Mouse (Mus musculus): ENCODE results near the gene Mapkbp1. TPM values are rescaled to one million over a fixed set of nuclear protein-coding genes. Genes with fewer than 3 reads are reported as not detected.
A peak's percentile ranks its signal among the peaks of the same experiment; 100 is the strongest.

The Mapkbp1 gene
- polyA plus RNA-seq, 1 experiment from 2014 or later = 3.0 TPM

DNA sequence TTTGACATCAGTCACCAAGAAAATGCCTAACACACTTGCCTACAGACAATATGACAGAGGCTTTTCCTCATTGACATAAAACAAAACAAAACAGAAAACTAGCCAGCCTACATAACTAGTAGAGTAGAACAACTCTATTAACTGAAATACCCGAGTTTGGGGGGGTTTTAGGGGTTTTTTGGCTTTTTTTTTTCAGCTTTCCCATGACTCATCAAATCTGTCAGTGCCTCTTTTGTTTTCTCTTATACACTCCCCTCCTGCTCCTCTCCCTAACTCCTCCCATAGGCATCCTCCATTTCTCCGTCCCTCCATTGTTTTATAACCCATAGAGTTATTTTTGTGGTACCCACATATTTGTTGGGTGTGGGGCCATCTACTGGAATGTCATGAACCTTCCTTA is 21.0 kb downstream of the Mapkbp1 start:
- peaks cover 20% of the 10 kb centered on the region for H3K4me1 ChIP-seq
- no peak for ATAC-seq (ENCODE audit: borderline replicate concordance, extremely low read depth, low FRiP score, low TSS enrichment)
- no peaks in the 10 kb centered on the region; the same call in 1 of the 2 replicates for H3K36me3 ChIP-seq
- no peak overlapping the region for H3K27ac ChIP-seq
- H3K27me3 ChIP-seq = no peaks in the 10 kb centered on the region
- H3K9me3 ChIP-seq = no peaks in the 10 kb centered on the region
- no peak overlapping the region for H3K4me3 ChIP-seq
- H3K4me2 ChIP-seq = no peak overlapping the region
- WGBS = 50% methylated on average over 2 of the region's 2 CpGs
- no peak overlapping the region for H3K9ac ChIP-seq

- Histone ChIP-seq H3K27me3 (no peaks in the 10 kb centered on the region), H3K4me3 (no peak overlapping the region), H3K9ac (no peak overlapping the region), H3K9me3 (no peaks in the 10 kb centered on the region), H3K4me2 (no peak overlapping the region), H3K36me3 (peaks cover 6% of the 10 kb centered on the region; the same call in 1 of the 2 replicates), H3K27ac (peak overlapping the region; percentile 87), H3K4me1 (peaks cover 22% of the 10 kb centered on the region)
- no peak for ATAC-seq (ENCODE audit: borderline replicate concordance, extremely low read depth, low FRiP score, low TSS enrichment)
- WGBS = 74% methylated on average over 6 of the region's 6 CpGs
Observed at GRCm38 (mm10) chr2:119994839-119995238, 22.3 kb downstream of the Mapkbp1 start.

DNA sequence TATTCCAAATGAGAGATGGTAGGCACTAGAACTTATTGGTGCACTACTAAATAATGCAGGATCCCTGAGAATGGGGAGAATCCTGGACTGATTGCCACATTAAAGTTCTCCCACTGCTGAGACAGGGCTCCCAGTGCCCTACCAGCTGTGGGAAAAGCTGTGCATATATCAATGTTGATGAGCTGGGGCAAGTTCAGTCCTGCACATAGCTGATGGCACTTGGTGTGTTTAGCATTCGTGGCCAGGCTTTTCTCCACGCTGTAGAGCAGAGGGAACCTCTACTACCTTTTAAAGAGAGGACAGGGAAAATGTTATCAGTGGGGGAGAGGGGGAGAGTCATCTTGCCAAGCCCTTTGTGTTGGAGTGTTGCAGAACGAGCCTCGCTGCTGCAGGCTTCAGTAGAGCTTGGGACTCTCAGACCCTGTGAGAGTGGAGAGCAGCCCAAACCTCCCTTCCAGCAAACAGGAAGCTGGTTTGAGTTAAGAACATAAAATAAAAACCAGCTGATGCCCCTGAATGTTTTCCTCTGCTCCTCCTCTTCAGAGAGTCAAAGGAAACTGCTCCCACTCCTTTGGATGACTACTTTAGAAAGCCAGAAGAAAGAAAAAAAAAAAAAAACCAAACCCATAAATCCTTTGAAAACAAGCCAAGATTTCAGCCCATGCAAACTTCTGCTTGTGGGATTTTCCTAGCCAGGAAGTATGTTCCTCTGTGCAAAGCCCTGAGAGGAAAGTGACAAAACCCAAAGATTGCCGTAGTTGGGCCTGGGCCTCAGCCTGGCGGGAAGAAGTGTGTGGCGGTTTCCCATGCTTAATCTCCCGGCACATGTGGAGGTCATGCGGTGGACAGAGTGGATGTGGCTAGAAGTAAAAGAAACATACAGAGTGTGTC is 23.1 kb downstream of the Mapkbp1 start:
- Histone ChIP-seq H3K4me1 (peaks cover 23% of the 10 kb centered on the region), H3K27me3 (no peaks in the 10 kb centered on the region), H3K36me3 (peaks cover 6% of the 10 kb centered on the region; the same call in 1 of the 2 replicates), H3K27ac (peak overlapping the region; percentile 87), H3K4me2 (no peak overlapping the region), H3K9ac (no peak overlapping the region), H3K4me3 (no peak overlapping the region), H3K9me3 (no peaks in the 10 kb centered on the region)
- 19% methylated on average over 9 of the region's 9 CpGs for WGBS
- ATAC-seq (ENCODE audit: borderline replicate concordance, extremely low read depth, low FRiP score, low TSS enrichment) = peak; percentile 47; the same call in 1 of the 2 replicates

GRCm38 (mm10) chr2:119997354-119997753 is 24.9 kb downstream of the Mapkbp1 start:
- WGBS = 65% methylated on average over 4 of the region's 4 CpGs
- ATAC-seq (ENCODE audit: borderline replicate concordance, extremely low read depth, low FRiP score, low TSS enrichment) = no peak
- Histone ChIP-seq H3K9me3 (no peaks in the 10 kb centered on the region), H3K27me3 (no peaks in the 10 kb centered on the region), H3K27ac (no peak overlapping the region), H3K4me3 (no peak overlapping the region), H3K4me1 (peaks cover 23% of the 10 kb centered on the region), H3K4me2 (no peak overlapping the region), H3K36me3 (peaks cover 6% of the 10 kb centered on the region; the same call in 1 of the 2 replicates), H3K9ac (no peak overlapping the region)

- Histone ChIP-seq H3K9ac (no peak overlapping the region), H3K36me3 (peaks cover 6% of the 10 kb centered on the region; the same call in 1 of the 2 replicates), H3K9me3 (no peaks in the 10 kb centered on the region), H3K4me1 (peaks cover 20% of the 10 kb centered on the region), H3K27ac (no peak overlapping the region), H3K4me3 (no peak overlapping the region), H3K27me3 (no peaks in the 10 kb centered on the region), H3K4me2 (no peak overlapping the region)
- ATAC-seq (ENCODE audit: borderline replicate concordance, extremely low read depth, low FRiP score, low TSS enrichment) = no peak
- 81% methylated on average over 2 of the region's 2 CpGs for WGBS
Observed at GRCm38 (mm10) chr2:119999731-120000130, 27.2 kb downstream of the Mapkbp1 start.

DNA sequence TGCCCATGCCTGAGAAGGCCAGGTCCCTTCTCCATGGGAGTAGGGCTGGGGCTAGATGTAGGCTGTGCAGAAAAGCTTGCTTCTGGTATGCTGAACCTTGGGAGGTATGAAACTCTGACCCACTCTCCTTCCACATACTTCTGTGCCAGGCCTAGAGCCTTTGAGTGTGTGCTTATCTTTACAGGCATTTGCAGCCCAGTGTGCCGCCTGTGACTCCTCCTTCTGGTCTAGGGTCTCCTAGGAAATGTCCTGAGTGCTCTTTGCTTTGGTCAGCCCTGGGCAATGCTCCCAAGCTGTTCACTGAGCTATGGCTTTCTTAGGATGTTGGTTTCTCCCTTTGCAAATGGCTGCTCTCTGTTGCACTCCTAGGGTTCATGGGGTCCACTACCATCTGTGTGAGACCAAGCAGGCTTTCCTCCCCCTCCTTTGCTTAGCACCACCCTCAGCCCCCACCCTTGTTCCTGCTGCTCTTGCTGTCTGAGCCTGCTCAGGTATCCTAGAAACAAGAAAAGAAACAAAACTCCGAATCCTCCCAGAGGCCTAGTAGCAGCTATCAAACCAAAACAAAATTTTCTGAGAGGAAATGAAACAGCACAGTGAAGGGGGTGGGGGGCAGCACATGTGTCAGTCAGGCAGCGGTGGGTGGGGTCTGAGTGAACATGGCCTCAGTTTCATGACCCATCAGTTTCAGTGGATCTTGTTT is 28.5 kb downstream of the Mapkbp1 start:
- Histone ChIP-seq H3K27me3 (no peaks in the 10 kb centered on the region), H3K36me3 (peaks cover 6% of the 10 kb centered on the region; the same call in 1 of the 2 replicates), H3K9ac (no peak overlapping the region), H3K4me3 (no peak overlapping the region), H3K4me2 (no peak overlapping the region), H3K9me3 (no peaks in the 10 kb centered on the region), H3K4me1 (peaks cover 7% of the 10 kb centered on the region), H3K27ac (peak overlapping the region; percentile 51)
- WGBS = 50% methylated on average over 3 of the region's 3 CpGs
- ATAC-seq (ENCODE audit: borderline replicate concordance, extremely low read depth, low FRiP score, low TSS enrichment) = peak; percentile 71

DNA sequence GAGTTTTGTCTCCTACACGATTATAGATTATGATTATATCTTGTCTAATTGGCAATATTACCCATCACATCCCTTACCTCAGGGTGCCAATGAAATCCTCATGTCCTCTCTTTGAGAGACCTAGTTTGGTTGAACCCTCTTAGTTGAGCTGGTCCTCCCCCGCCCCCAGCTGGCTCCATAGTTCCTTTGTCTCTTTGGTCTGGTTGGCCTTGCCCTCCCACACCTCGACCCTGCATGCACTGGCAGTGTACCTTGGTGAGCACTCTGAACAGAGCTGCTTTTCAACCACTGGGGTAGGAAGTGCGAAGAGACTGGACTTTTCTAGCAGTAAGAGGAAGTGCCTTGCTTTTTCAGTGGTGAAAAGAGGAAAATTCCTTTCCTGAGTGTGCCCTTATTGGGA is 29.5 kb downstream of the Mapkbp1 start:
- 71% methylated on average over 4 of the region's 4 CpGs for WGBS
- no peak overlapping the region for H3K4me3 ChIP-seq
- H3K4me2 ChIP-seq = no peak overlapping the region
- H3K27me3 ChIP-seq = no peaks in the 10 kb centered on the region
- no peak for ATAC-seq (ENCODE audit: borderline replicate concordance, extremely low read depth, low FRiP score, low TSS enrichment)
- peaks cover 6% of the 10 kb centered on the region; the same call in 1 of the 2 replicates for H3K36me3 ChIP-seq
- H3K27ac ChIP-seq = peak overlapping the region; percentile 51; the same call in 1 of the 2 replicates
- no peaks in the 10 kb centered on the region for H3K9me3 ChIP-seq
- H3K4me1 ChIP-seq = peaks cover 3% of the 10 kb centered on the region; the same call in 1 of the 2 replicates
- no peak overlapping the region for H3K9ac ChIP-seq

GRCm38 (mm10) chr2:120003970-120004369 is 31.5 kb downstream of the Mapkbp1 start:
- no peaks in the 10 kb centered on the region for H3K9me3 ChIP-seq
- no peak overlapping the region for H3K27ac ChIP-seq
- no peak overlapping the region for H3K4me2 ChIP-seq
- H3K4me1 ChIP-seq = peaks cover 3% of the 10 kb centered on the region; the same call in 1 of the 2 replicates
- no peak overlapping the region for H3K9ac ChIP-seq
- H3K36me3 ChIP-seq = peaks cover 1% of the 10 kb centered on the region; the same call in 1 of the 2 replicates
- no peaks in the 10 kb centered on the region for H3K27me3 ChIP-seq
- no peak for ATAC-seq (ENCODE audit: borderline replicate concordance, extremely low read depth, low FRiP score, low TSS enrichment)
- 81% methylated on average over 2 of the region's 2 CpGs for WGBS
- H3K4me3 ChIP-seq = no peak overlapping the region

DNA sequence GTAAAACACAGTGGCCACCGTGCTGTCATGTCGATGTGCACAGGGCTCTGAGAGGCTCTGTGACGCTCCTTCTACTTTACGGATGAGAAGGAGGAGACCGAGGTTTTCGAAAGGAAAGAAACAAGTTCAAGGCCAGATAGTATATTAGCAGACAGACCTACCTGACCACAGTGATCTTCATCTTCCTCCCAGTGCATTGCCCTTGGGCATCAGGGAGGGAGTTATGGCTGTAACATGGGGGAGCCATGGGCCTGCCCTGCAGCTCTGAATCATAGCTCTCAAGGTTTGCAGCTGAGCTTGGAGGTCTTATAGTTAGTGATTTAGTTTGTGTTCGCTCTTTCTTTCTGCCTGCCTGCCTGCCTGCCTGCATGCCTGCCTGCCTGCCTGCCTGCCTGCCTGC is 34.2 kb downstream of the Mapkbp1 start:
- Histone ChIP-seq H3K27ac (no peak overlapping the region), H3K27me3 (no peaks in the 10 kb centered on the region), H3K4me3 (no peak overlapping the region), H3K36me3 (no peaks in the 10 kb centered on the region), H3K9ac (no peak overlapping the region), H3K4me2 (no peak overlapping the region), H3K4me1 (no peaks in the 10 kb centered on the region), H3K9me3 (no peaks in the 10 kb centered on the region)
- ATAC-seq (ENCODE audit: borderline replicate concordance, extremely low read depth, low FRiP score, low TSS enrichment) = no peak
- 96% methylated on average over 7 of the region's 7 CpGs for WGBS

DNA sequence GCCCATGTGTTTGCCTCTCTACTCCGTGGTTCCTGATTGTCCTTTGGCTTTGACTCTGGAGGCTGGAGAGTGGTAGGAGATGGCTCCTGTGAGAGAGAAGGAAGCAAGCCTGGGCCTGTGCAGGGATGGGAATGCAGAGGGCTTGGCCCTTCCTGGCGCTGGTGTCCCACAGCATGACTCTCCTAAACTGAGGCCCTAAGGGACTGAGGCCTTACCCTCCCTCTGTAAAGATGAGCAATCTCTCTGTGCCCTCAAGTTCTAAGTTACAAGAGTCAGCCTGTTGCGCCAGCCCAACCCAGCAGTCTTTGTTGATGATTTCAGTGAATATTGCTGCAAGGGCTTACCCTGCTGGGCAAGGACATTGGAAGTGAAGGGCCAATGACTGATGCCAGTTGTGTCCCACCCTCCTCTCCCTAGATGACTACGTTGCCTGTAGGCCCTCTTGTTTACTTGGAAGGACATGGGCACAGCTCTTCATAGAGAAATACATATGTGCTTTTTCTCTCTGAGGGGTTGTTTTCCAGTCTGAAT is 35.2 kb downstream of the Mapkbp1 start:
- Histone ChIP-seq H3K27ac (no peak overlapping the region), H3K4me3 (no peak overlapping the region), H3K9me3 (no peaks in the 10 kb centered on the region), H3K4me1 (no peaks in the 10 kb centered on the region), H3K9ac (no peak overlapping the region), H3K27me3 (no peaks in the 10 kb centered on the region), H3K36me3 (no peaks in the 10 kb centered on the region), H3K4me2 (no peak overlapping the region)
- 81% methylated on average over 4 of the region's 4 CpGs for WGBS
- ATAC-seq (ENCODE audit: borderline replicate concordance, extremely low read depth, low FRiP score, low TSS enrichment) = no peak

- Histone ChIP-seq H3K4me1 (no peaks in the 10 kb centered on the region), H3K9me3 (no peaks in the 10 kb centered on the region), H3K4me2 (no peak overlapping the region), H3K36me3 (no peaks in the 10 kb centered on the region), H3K9ac (no peak overlapping the region), H3K4me3 (no peak overlapping the region), H3K27ac (no peak overlapping the region), H3K27me3 (no peaks in the 10 kb centered on the region)
- no peak for ATAC-seq (ENCODE audit: borderline replicate concordance, extremely low read depth, low FRiP score, low TSS enrichment)
- 48% methylated on average over 4 of the region's 4 CpGs for WGBS
Observed at GRCm38 (mm10) chr2:120008672-120009071, 36.2 kb downstream of the Mapkbp1 start.
